Comparison of ENCODE assay signal across 26 mouse cellular contexts in the genomic region with DNA sequence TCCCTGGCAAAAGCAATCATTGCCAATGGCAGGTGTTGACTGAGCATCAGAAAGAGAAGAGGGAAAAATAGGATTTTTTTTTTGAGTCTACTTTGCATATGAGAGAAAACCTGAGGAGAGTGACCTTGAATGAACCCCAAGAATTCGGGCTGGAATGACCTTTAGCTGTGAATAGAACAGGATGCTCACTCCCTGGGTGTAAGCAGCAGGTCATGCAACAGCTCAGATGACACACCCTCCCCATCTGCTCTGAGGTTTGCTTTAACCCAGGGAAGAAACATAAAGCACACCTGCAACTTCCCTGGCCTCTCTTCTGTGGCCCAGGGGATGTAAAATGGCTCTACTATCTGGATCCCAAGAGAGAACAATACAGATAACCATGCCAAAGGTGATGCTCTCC.
DNase-seq lines count a peak whose midpoint lies in the region; ATAC-seq and TF ChIP-seq lines count a peak whose summit lies in the region.
"Had no signal": no experiment of that assay in that cellular context is flagged by ENCODE, and none has a peak within 500 bp of the region (broad histone marks: within the 10 kb centered on the region; RNA-seq: fewer than 3 reads in every experiment).

No protein-coding gene starts in this region.

- H3K4me1 ChIP-seq in limb, embryonic 11.5 days (ENCODE audit: control insufficient read depth, insufficient read depth, low read length), result no peaks in the 10 kb centered on the region
- peaks cover 20% of the 10 kb centered on the region for H3K4me1 ChIP-seq in limb, embryonic 10.5 days
- H3K4me1 ChIP-seq in olfactory bulb, adult 2 months (ENCODE audit: control insufficient read depth, insufficient read depth, low read length), result peaks cover 20% of the 10 kb centered on the region
- H3K4me1 ChIP-seq in midbrain, embryonic 13.5 days (replicated peaks), result peaks cover 12% of the 10 kb centered on the region
- H3K4me1 ChIP-seq: embryonic facial prominence, embryonic 15.5 days; heart, embryonic 15.5 days; intestine, embryonic 15.5 days had no signal

- no peaks in the 10 kb centered on the region for H3K36me3 ChIP-seq in limb, embryonic 11.5 days (ENCODE audit: control insufficient read depth, insufficient read depth, low read length)
- H3K36me3 ChIP-seq in limb, embryonic 10.5 days, result no peaks in the 10 kb centered on the region
- no peaks in the 10 kb centered on the region for H3K36me3 ChIP-seq in midbrain, embryonic 13.5 days
- H3K36me3 ChIP-seq: embryonic facial prominence, embryonic 12.5 days; embryonic facial prominence, embryonic 15.5 days; heart, embryonic 12.5 days; heart, embryonic 15.5 days; hindbrain, embryonic 10.5 days; hindbrain, embryonic 13.5 days; intestine, embryonic 15.5 days had no signal

- DNase-seq in cerebellum, adult 11-12 months, result peak; percentile 42
- no peak for DNase-seq in cerebellum, postnatal 4 days (ENCODE audit: low spot score in 2 of 2)
- peak; percentile 12 for DNase-seq in limb, embryonic 11.5 days (ENCODE audit: low spot score)
- no peak for DNase-seq in limb, embryonic 10.5 days (ENCODE audit: low spot score)
- peak; percentile 21 for DNase-seq in ZHBTc4 (ENCODE audit: low read depth, low spot score)
- DNase-seq in spleen, postnatal 4 days (ENCODE audit: low spot score in 2 of 2), result no peak
- DNase-seq: adrenal gland, adult 2 months; adrenal gland, postnatal 14 days; cerebellum, postnatal 10 days; gastrocnemius, adult 2 months; gastrocnemius, postnatal 14 days; heart, adult 11 months; heart, postnatal 10 days; heart, postnatal 36 days had no signal

- 25% methylated on average over 1 of the region's 1 CpGs for WGBS in limb, embryonic 11.5 days
- 29% methylated on average over 1 of the region's 1 CpGs for WGBS in limb, embryonic 10.5 days
- 14% methylated on average over 1 of the region's 1 CpGs for WGBS in olfactory bulb, adult 2 months
- WGBS in midbrain, embryonic 13.5 days, result 27% methylated on average over 1 of the region's 1 CpGs

- no peaks in the 10 kb centered on the region for H3K9me3 ChIP-seq in limb, embryonic 11.5 days (ENCODE audit: control insufficient read depth, low read length)
- H3K9me3 ChIP-seq in limb, embryonic 10.5 days (replicated peaks), result no peaks in the 10 kb centered on the region
- no peaks in the 10 kb centered on the region for H3K9me3 ChIP-seq in midbrain, embryonic 13.5 days
- H3K9me3 ChIP-seq: embryonic facial prominence, embryonic 12.5 days; embryonic facial prominence, embryonic 15.5 days; heart, embryonic 12.5 days; heart, embryonic 15.5 days; hindbrain, embryonic 10.5 days; hindbrain, embryonic 13.5 days; intestine, embryonic 15.5 days had no signal

- no peak overlapping the region for H3K4me3 ChIP-seq in limb, embryonic 11.5 days (ENCODE audit: low read depth, low read length)
- H3K4me3 ChIP-seq in limb, embryonic 10.5 days, result no peak overlapping the region
- H3K4me3 ChIP-seq in olfactory bulb, adult 2 months (ENCODE audit: insufficient read depth, low read depth, low read length), result no peak overlapping the region
- no peak overlapping the region for H3K4me3 ChIP-seq in midbrain, embryonic 13.5 days (replicated peaks)
- H3K4me3 ChIP-seq: embryonic facial prominence, embryonic 12.5 days; embryonic facial prominence, embryonic 15.5 days; gastrocnemius, adult 2 months; heart, embryonic 12.5 days; heart, embryonic 15.5 days; hindbrain, embryonic 10.5 days; hindbrain, embryonic 13.5 days; intestine, embryonic 15.5 days had no signal

- ATAC-seq in limb, embryonic 11.5 days (ENCODE audit: insufficient number of reproducible peaks, low FRiP score, low TSS enrichment, low read depth), result no peak
- no peak for ATAC-seq in midbrain, embryonic 13.5 days
- ATAC-seq: forebrain, embryonic 14.5 days; hindbrain, embryonic 16.5 days; intestine, embryonic 15.5 days had no signal

- TF ChIP-seq CTCF in olfactory bulb, adult 2 months (IDR thresholded peaks at IDR 0.05; ENCODE audit: insufficient read depth, low read depth, low read length), result no peak

- H3K9ac ChIP-seq in limb, embryonic 11.5 days (ENCODE audit: low read length), result no peak overlapping the region
- no peak overlapping the region for H3K9ac ChIP-seq in midbrain, embryonic 13.5 days (replicated peaks)
- H3K9ac ChIP-seq: embryonic facial prominence, embryonic 12.5 days; embryonic facial prominence, embryonic 15.5 days; forebrain, postnatal 0 days; heart, embryonic 12.5 days; heart, embryonic 15.5 days; hindbrain, embryonic 13.5 days; intestine, embryonic 15.5 days had no signal

- no peak overlapping the region for H3K27ac ChIP-seq in limb, embryonic 11.5 days (replicated peaks; ENCODE audit: low read depth, low read length)
- no peak overlapping the region for H3K27ac ChIP-seq in limb, embryonic 10.5 days
- peak overlapping the region; percentile 75 for H3K27ac ChIP-seq in olfactory bulb, adult 2 months (ENCODE audit: insufficient read depth, low read depth, low read length)
- no peak overlapping the region for H3K27ac ChIP-seq in midbrain, embryonic 13.5 days
- H3K27ac ChIP-seq: embryonic facial prominence, embryonic 12.5 days; embryonic facial prominence, embryonic 15.5 days; gastrocnemius, adult 2 months; heart, embryonic 15.5 days; hindbrain, embryonic 10.5 days; hindbrain, embryonic 13.5 days; intestine, embryonic 15.5 days had no signal

- H3K27me3 ChIP-seq in limb, embryonic 11.5 days (ENCODE audit: control insufficient read depth, insufficient read depth, low read length), result no peaks in the 10 kb centered on the region
- H3K27me3 ChIP-seq in limb, embryonic 10.5 days (ENCODE audit: low read depth, poor library complexity, severe bottlenecking), result no peaks in the 10 kb centered on the region
- H3K27me3 ChIP-seq in midbrain, embryonic 13.5 days, result no peaks in the 10 kb centered on the region
- H3K27me3 ChIP-seq: embryonic facial prominence, embryonic 12.5 days; embryonic facial prominence, embryonic 15.5 days; heart, embryonic 12.5 days; heart, embryonic 15.5 days; hindbrain, embryonic 13.5 days; intestine, embryonic 15.5 days had no signal

- no peak for TF ChIP-seq POLR2A in olfactory bulb, adult 2 months (IDR thresholded peaks at IDR 0.05; ENCODE audit: insufficient read depth, low read depth, low read length)

- H3K4me2 ChIP-seq in limb, embryonic 11.5 days (ENCODE audit: low read depth, severe bottlenecking), result no peak overlapping the region
- no peak overlapping the region for H3K4me2 ChIP-seq in midbrain, embryonic 13.5 days (replicated peaks)
- H3K4me2 ChIP-seq: embryonic facial prominence, embryonic 12.5 days; embryonic facial prominence, embryonic 15.5 days; heart, embryonic 12.5 days; heart, embryonic 15.5 days; hindbrain, embryonic 13.5 days; intestine, embryonic 15.5 days had no signal

Comparison
In these comparisons a context has a peak if more than half of its experiments do, and no peak if none do; other contexts are left out.
1. DNase-seq: peak in cerebellum, adult 11-12 months (single experiment), limb, embryonic 11.5 days (single experiment) and ZHBTc4 (single experiment); none in cerebellum, postnatal 4 days (0 of 2), limb, embryonic 10.5 days (single experiment) and spleen, postnatal 4 days (0 of 2).